Mouse (Mus musculus): ENCODE data around the gene Rtf2. TPM values are rescaled to one million over a fixed set of nuclear protein-coding genes. Genes with fewer than 3 reads are reported as not detected.

The Rtf2 gene
- polyA plus RNA-seq, 1 experiment from 2014 or later, result 73.1 TPM

- DNase-seq (ENCODE audit: low spot score), result no peak
- no peaks in the 10 kb centered on the region for H3K36me3 ChIP-seq (ENCODE audit: control insufficient read depth, insufficient read depth, low read length)
- H3K9me3 ChIP-seq (ENCODE audit: control insufficient read depth, low read length), result no peaks in the 10 kb centered on the region
- H3K27ac ChIP-seq (ENCODE audit: low read depth, low read length), result no peak overlapping the region
- H3K4me2 ChIP-seq, result no peak overlapping the region
- no peak overlapping the region for H3K4me3 ChIP-seq (ENCODE audit: low read depth, low read length)
- ATAC-seq (replicated peaks; ENCODE audit: low FRiP score), result no peak
- H3K9ac ChIP-seq (ENCODE audit: low read depth, low read length), result no peak overlapping the region
- no peaks in the 10 kb centered on the region; the same call in 1 of the 2 replicates for H3K4me1 ChIP-seq (replicated peaks; ENCODE audit: control insufficient read depth, insufficient read depth, low read length)
- H3K27me3 ChIP-seq (replicated peaks; ENCODE audit: control insufficient read depth, insufficient read depth, low read length), result no peaks in the 10 kb centered on the region
- 82% methylated on average over 7 of the region's 7 CpGs for WGBS
These were observed 65.8 kb downstream of the Rtf2 start for GRCm38 (mm10) chr2:172506121-172506520.

GRCm38 (mm10) chr2:172510056-172510712 lies 69.8 kb downstream of the Rtf2 start:
- Histone ChIP-seq H3K4me3 (ENCODE audit: low read depth, low read length) (no peak overlapping the region), H3K4me2 (no peak overlapping the region), H3K4me1 (replicated peaks; ENCODE audit: control insufficient read depth, insufficient read depth, low read length) (no peaks in the 10 kb centered on the region), H3K9ac (ENCODE audit: low read depth, low read length) (no peak overlapping the region), H3K27me3 (replicated peaks; ENCODE audit: control insufficient read depth, insufficient read depth, low read length) (no peaks in the 10 kb centered on the region), H3K36me3 (ENCODE audit: control insufficient read depth, insufficient read depth, low read length) (no peaks in the 10 kb centered on the region), H3K27ac (ENCODE audit: low read depth, low read length) (no peak overlapping the region), H3K9me3 (ENCODE audit: control insufficient read depth, low read length) (no peaks in the 10 kb centered on the region)
- DNase-seq (ENCODE audit: low spot score) (no peak), ATAC-seq (replicated peaks; ENCODE audit: low FRiP score) (0 out of 2 replicates have a peak, but pooled peaks have one; percentile 47)
- 72% methylated on average over 15 of the region's 15 CpGs for WGBS

- DNase-seq (ENCODE audit: low spot score) (no peak), ATAC-seq (replicated peaks; ENCODE audit: low FRiP score) (no peak)
- Histone ChIP-seq H3K4me1 (replicated peaks; ENCODE audit: control insufficient read depth, insufficient read depth, low read length) (no peaks in the 10 kb centered on the region), H3K4me2 (no peak overlapping the region), H3K9ac (ENCODE audit: low read depth, low read length) (no peak overlapping the region), H3K27ac (ENCODE audit: low read depth, low read length) (no peak overlapping the region), H3K4me3 (ENCODE audit: low read depth, low read length) (no peak overlapping the region), H3K36me3 (ENCODE audit: control insufficient read depth, insufficient read depth, low read length) (no peaks in the 10 kb centered on the region), H3K9me3 (ENCODE audit: control insufficient read depth, low read length) (no peaks in the 10 kb centered on the region), H3K27me3 (replicated peaks; ENCODE audit: control insufficient read depth, insufficient read depth, low read length) (no peaks in the 10 kb centered on the region)
- 46% methylated on average over 3 of the region's 3 CpGs for WGBS
These were observed 70.5 kb downstream of the Rtf2 start for GRCm38 (mm10) chr2:172510899-172511298.

- WGBS, result 26% methylated on average over 11 of the region's 11 CpGs
- ATAC-seq (replicated peaks; ENCODE audit: low FRiP score) (no peak), DNase-seq (ENCODE audit: low spot score) (no peak)
- Histone ChIP-seq H3K27me3 (replicated peaks; ENCODE audit: control insufficient read depth, insufficient read depth, low read length) (no peaks in the 10 kb centered on the region), H3K36me3 (ENCODE audit: control insufficient read depth, insufficient read depth, low read length) (no peaks in the 10 kb centered on the region), H3K9me3 (ENCODE audit: control insufficient read depth, low read length) (no peaks in the 10 kb centered on the region), H3K4me2 (no peak overlapping the region), H3K4me3 (ENCODE audit: low read depth, low read length) (no peak overlapping the region), H3K9ac (ENCODE audit: low read depth, low read length) (no peak overlapping the region), H3K27ac (ENCODE audit: low read depth, low read length) (no peak overlapping the region), H3K4me1 (replicated peaks; ENCODE audit: control insufficient read depth, insufficient read depth, low read length) (no peaks in the 10 kb centered on the region)
These were observed 76.1 kb downstream of the Rtf2 start for GRCm38 (mm10) chr2:172516407-172516992.

Other genes with a start within 250 kb of the Rtf2 start
- 0.06 and 0.08 TPM in 2 replicates for gene Mc3r, start 192.1 kb upstream of the Rtf2 start, polyA plus RNA-seq (2014; fragmentation: Nextera tagmentation; extraction: Ambion mirVana)
- gene Fam210b, start 95.0 kb upstream of the Rtf2 start, polyA plus RNA-seq (2014; fragmentation: Nextera tagmentation; extraction: Ambion mirVana), result 56.2 and 63.7 TPM in 2 replicates
- 190 and 215 TPM in 2 replicates for gene Aurka, start 70.0 kb upstream of the Rtf2 start, polyA plus RNA-seq (2014; fragmentation: Nextera tagmentation; extraction: Ambion mirVana)
- 50.5 and 57.8 TPM in 2 replicates for gene Cstf1, start 69.9 kb upstream of the Rtf2 start, polyA plus RNA-seq (2014; fragmentation: Nextera tagmentation; extraction: Ambion mirVana)
- 1.1 and 1.5 TPM in 2 replicates for gene Cass4, start 46.8 kb upstream of the Rtf2 start, polyA plus RNA-seq (2014; fragmentation: Nextera tagmentation; extraction: Ambion mirVana)
- gene Gcnt7, start 18.0 kb downstream of the Rtf2 start, polyA plus RNA-seq (2014; fragmentation: Nextera tagmentation; extraction: Ambion mirVana), result 1.2 and 1.3 TPM in 2 replicates
- gene Fam209, start 32.0 kb downstream of the Rtf2 start, polyA plus RNA-seq (2014; fragmentation: Nextera tagmentation; extraction: Ambion mirVana), result 0.43 and 0.74 TPM in 2 replicates
- 0.30 and 0.33 TPM in 2 replicates for gene Tfap2c, start 109.0 kb downstream of the Rtf2 start, polyA plus RNA-seq (2014; fragmentation: Nextera tagmentation; extraction: Ambion mirVana)